Mouse (Mus musculus) hindbrain, postnatal 0 days (tissue): Measurements from ENCODE around the gene Vps54. TPM values are rescaled to one million over a fixed set of nuclear protein-coding genes. Genes with fewer than 3 reads are reported as not detected.
"Not testable (repeated sequence)": the region's sequence is repeated elsewhere in the genome, so short reads cannot be mapped to it uniquely, and the experiment has no call there.

Experiments used
- ATAC-seq: fragments of 200-750 bp; cut with Nextera tagmentation; 2 replicates; pipeline ENCODE4 v1.8.0; 2017; ENCODE audit warnings: mild to moderate bottlenecking, moderate TSS enrichment, moderate library complexity
- DNase-seq: peaks from one replicate; pipeline ENCODE4 v3.0.0-alpha.2; 2015; ENCODE audit warnings: low spot score
- H3K27ac ChIP-seq: fragments of 300-500 bp; sonication (generic); 2 replicates; pipeline ENCODE4 v1.5.1; 2014; ENCODE audit warnings: mild to moderate bottlenecking
- H3K27me3 ChIP-seq: fragments of 300-500 bp; sonication (generic); 2 replicates; pipeline ENCODE4 v1.6.1; 2014; ENCODE audit warnings: low read length, mixed read lengths; ENCODE audit not compliant: insufficient read depth
- H3K36me3 ChIP-seq: fragments of 300-500 bp; sonication (generic); 2 replicates; pipeline ENCODE4 v1.6.1; 2014; ENCODE audit warnings: low read length, mixed read lengths; ENCODE audit not compliant: insufficient read depth
- H3K4me1 ChIP-seq: fragments of 300-500 bp; sonication (generic); 2 replicates; pipeline ENCODE4 v1.6.1; 2014; ENCODE audit warnings: antibody characterized with exemption, low read length, mixed read lengths; ENCODE audit not compliant: insufficient read depth
- H3K4me2 ChIP-seq: fragments of 300-500 bp; sonication (generic); 2 replicates; pipeline ENCODE4 v1.6.1; 2014; ENCODE audit warnings: low read depth, mild to moderate bottlenecking, low read length, moderate library complexity, mixed read lengths
- H3K4me3 ChIP-seq: fragments of 300-500 bp; sonication (generic); 2 replicates; pipeline ENCODE4 v1.5.1; 2014; ENCODE audit warnings: low read length
- H3K9ac ChIP-seq: fragments of 300-500 bp; sonication (generic); replicated peaks from 2 replicates; pipeline ENCODE4 v1.6.1; 2014; ENCODE audit warnings: mild to moderate bottlenecking, low read length, moderate library complexity, mixed read lengths
- H3K9me3 ChIP-seq: fragments of 300-500 bp; sonication (generic); 2 replicates; pipeline ENCODE4 v1.6.1; 2016; ENCODE audit warnings: low read length, mixed read lengths
- CTCF ChIP-seq: IDR thresholded peaks from 2 replicates; pipeline ENCODE4 v1.5.1; 2016; ENCODE audit warnings: antibody characterized with exemption, control low read depth, low read depth
- WGBS: fragments of 180-500 bp; shearing (Covaris S2); extraction: QIAGEN DNeasy Blood & Tissue Kit; methylation state at CpG from one replicate; pipeline ENCODE4 v1.1.7; 2014; 5-methylcytosine and 5-hydroxymethylcytosine counted together
- polyA plus RNA-seq: library from polyadenylated mRNA; unstranded; fragments of >200 nt; fragmentation: Nextera tagmentation; extraction: Ambion mirVana; gene quantifications from 2 replicates; pipeline ENCODE4 v1.2.1, GENCODE M21; 2015
- total RNA-seq: library from RNA; depleted of rRNA; stranded (reverse); fragments of >200 nt; gene quantifications from 2 replicates; pipeline ENCODE4 v1.2.3, GENCODE M21; 2014; rRNA removed

Gene Vps54
- total RNA-seq: 16.9 and 23.8 TPM in 2 replicates
- polyA plus RNA-seq: 5.7 and 6.6 TPM in 2 replicates

GRCm38 (mm10) chr11:21239021-21239661, at the start of gene Vps54:
Gene Vps54, plus strand, starts transcription at chr11:21239281.
- ATAC-seq (peak; percentile 81), DNase-seq (peak; percentile 61)
- Histone ChIP-seq H3K36me3 (no peaks in the 10 kb centered on the region), H3K27me3 (no peaks in the 10 kb centered on the region), H3K27ac (peak within 1 kb of the TSS; percentile 98), H3K4me2 (peak within 1 kb of the TSS; percentile 69), H3K4me1 (no peaks in the 10 kb centered on the region; the same call in 1 of the 2 replicates), H3K9me3 (no peaks in the 10 kb centered on the region), H3K9ac (peak within 1 kb of the TSS; percentile 99), H3K4me3 (peak within 1 kb of the TSS; percentile 95)
- 0% methylated on average over 49 of the region's 84 CpGs for WGBS
- no peak for TF ChIP-seq CTCF

GRCm38 (mm10) chr11:21191821-21192220, 47.3 kb upstream of the Vps54 start:
- not testable (repeated sequence) for H3K4me3 ChIP-seq, H3K36me3 ChIP-seq, DNase-seq, H3K4me2 ChIP-seq, H3K9ac ChIP-seq, H3K4me1 ChIP-seq, ATAC-seq, H3K27ac ChIP-seq, H3K9me3 ChIP-seq, H3K27me3 ChIP-seq
- WGBS: 84% methylated on average over 8 of the region's 8 CpGs

- H3K4me3 ChIP-seq: no peak overlapping the region
- no peak for TF ChIP-seq CTCF
- no peak overlapping the region for H3K4me2 ChIP-seq
- no peaks in the 10 kb centered on the region for H3K4me1 ChIP-seq
- 93% methylated on average over 3 of the region's 3 CpGs for WGBS
- H3K36me3 ChIP-seq: no peaks in the 10 kb centered on the region
- H3K27me3 ChIP-seq: no peaks in the 10 kb centered on the region
- no peaks in the 10 kb centered on the region for H3K9me3 ChIP-seq
- no peak for DNase-seq
- H3K27ac ChIP-seq: no peak overlapping the region
- H3K9ac ChIP-seq: no peak overlapping the region
- no peak for ATAC-seq
Measured at GRCm38 (mm10) chr11:21194851-21195250, 44.2 kb upstream of the Vps54 start.

GRCm38 (mm10) chr11:21209046-21209445, 30.0 kb upstream of the Vps54 start:
- 73% methylated on average over 2 of the region's 2 CpGs for WGBS
- Histone ChIP-seq H3K4me2 (no peak overlapping the region), H3K9me3 (no peaks in the 10 kb centered on the region), H3K4me3 (no peak overlapping the region), H3K27me3 (no peaks in the 10 kb centered on the region), H3K36me3 (no peaks in the 10 kb centered on the region), H3K9ac (no peak overlapping the region), H3K27ac (no peak overlapping the region), H3K4me1 (no peaks in the 10 kb centered on the region)
- DNase-seq: no peak
- ATAC-seq: no peak
- TF ChIP-seq CTCF: no peak

GRCm38 (mm10) chr11:21209701-21210100, 29.4 kb upstream of the Vps54 start:
- not testable (repeated sequence) for H3K9me3 ChIP-seq, H3K4me1 ChIP-seq, DNase-seq, H3K36me3 ChIP-seq, H3K27me3 ChIP-seq, ATAC-seq, H3K4me2 ChIP-seq, H3K9ac ChIP-seq, H3K27ac ChIP-seq, H3K4me3 ChIP-seq
- 94% methylated on average over 9 of the region's 9 CpGs for WGBS

GRCm38 (mm10) chr11:21217419-21217818, 21.7 kb upstream of the Vps54 start:
- TF ChIP-seq CTCF: no peak
- ATAC-seq: 0 out of 2 replicates have a peak, but pooled peaks have one; percentile 32
- Histone ChIP-seq H3K36me3 (no peaks in the 10 kb centered on the region), H3K4me1 (no peaks in the 10 kb centered on the region; the same call in 1 of the 2 replicates), H3K9me3 (no peaks in the 10 kb centered on the region), H3K27me3 (no peaks in the 10 kb centered on the region), H3K9ac (no peak overlapping the region), H3K4me2 (no peak overlapping the region), H3K4me3 (no peak overlapping the region), H3K27ac (no peak overlapping the region)
- WGBS: 73% methylated on average over 3 of the region's 3 CpGs
- DNase-seq: peak; percentile 38

GRCm38 (mm10) chr11:21219281-21219680, 19.8 kb upstream of the Vps54 start:
- 75% methylated on average over 2 of the region's 2 CpGs for WGBS
- ATAC-seq: no peak
- Histone ChIP-seq H3K36me3 (no peaks in the 10 kb centered on the region), H3K27me3 (no peaks in the 10 kb centered on the region), H3K9me3 (no peaks in the 10 kb centered on the region), H3K4me3 (no peak overlapping the region), H3K27ac (no peak overlapping the region), H3K4me2 (no peak overlapping the region), H3K4me1 (no peaks in the 10 kb centered on the region; the same call in 1 of the 2 replicates), H3K9ac (no peak overlapping the region)
- DNase-seq: no peak
- TF ChIP-seq CTCF: no peak
